Mouse (Mus musculus): Measurements from ENCODE around the gene Ccdc69. TPM values are rescaled to one million over a fixed set of nuclear protein-coding genes. Genes with fewer than 3 reads are reported as not detected.
"Not testable (repeated sequence)": the region's sequence is repeated elsewhere in the genome, so short reads cannot be mapped to it uniquely, and the experiment has no call there.

The Ccdc69 gene
- polyA plus RNA-seq (2015; fragmentation: Nextera tagmentation; extraction: Ambion mirVana) = 0.56 and 2.7 TPM in 2 replicates

DNA sequence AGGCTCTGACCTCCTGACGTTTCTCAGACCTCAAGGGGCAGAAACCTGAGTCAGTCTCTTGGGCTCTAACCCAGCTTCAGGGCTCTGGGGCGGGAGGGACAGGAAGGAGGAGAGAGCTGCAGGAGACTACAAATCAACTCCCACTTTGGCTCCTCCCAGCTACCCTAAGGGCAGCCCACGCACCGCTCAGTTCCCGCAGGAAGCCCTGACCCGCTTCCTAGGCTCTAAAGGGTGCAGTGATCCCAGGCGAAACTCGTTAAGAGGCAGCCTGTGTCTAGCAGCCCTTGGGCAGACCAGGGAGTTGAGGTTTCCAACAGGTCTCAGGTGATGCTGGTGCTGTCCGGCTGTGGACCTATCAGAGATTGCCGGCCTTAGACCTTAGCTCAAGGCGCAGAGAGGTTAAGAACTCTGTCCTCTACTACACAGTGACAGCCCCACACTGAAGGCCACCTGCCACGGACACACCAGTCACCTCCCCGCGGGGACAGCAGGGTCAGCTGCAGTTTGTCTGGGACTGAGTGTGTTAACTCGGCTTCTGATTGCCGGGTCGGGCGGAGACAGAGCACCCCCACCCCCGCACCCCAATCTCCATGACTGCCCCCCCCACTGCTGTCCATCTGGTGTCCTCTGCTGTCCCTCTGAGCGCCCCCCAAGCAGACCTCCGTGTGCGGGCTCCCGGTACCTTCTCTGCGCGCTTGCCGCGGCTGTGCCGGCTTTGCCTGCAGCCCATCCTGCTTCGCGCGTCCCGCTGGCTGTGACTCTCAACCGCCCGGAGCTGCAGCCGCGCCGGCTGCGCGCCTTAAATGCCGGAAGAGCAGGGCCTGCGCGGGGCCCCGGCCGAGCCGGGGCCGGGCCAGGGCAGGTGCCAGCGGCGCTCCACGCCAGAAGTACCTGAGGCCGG lies at the start of gene Ccdc69:
Gene Ccdc69 (minus strand): TSS at position 801 of the 901 bp plus-strand sequence.
- Histone ChIP-seq H3K4me2 (peak within 1 kb of the TSS; percentile 94), H3K27me3 (replicated peaks) (peaks cover 15% of the 10 kb centered on the region), H3K9ac (replicated peaks) (peak within 1 kb of the TSS; percentile 48), H3K27ac (replicated peaks) (no peak within 1 kb of the TSS), H3K4me1 (peaks cover 16% of the 10 kb centered on the region), H3K4me3 (replicated peaks) (peak within 1 kb of the TSS; percentile 46), H3K36me3 (no peaks in the 10 kb centered on the region), H3K9me3 (replicated peaks) (no peaks in the 10 kb centered on the region)
- ATAC-seq (ENCODE audit: low FRiP score) = peak; percentile 70; the same call in 1 of the 2 replicates
- WGBS = under 1% methylated on average over 50 of the region's 50 CpGs

DNA sequence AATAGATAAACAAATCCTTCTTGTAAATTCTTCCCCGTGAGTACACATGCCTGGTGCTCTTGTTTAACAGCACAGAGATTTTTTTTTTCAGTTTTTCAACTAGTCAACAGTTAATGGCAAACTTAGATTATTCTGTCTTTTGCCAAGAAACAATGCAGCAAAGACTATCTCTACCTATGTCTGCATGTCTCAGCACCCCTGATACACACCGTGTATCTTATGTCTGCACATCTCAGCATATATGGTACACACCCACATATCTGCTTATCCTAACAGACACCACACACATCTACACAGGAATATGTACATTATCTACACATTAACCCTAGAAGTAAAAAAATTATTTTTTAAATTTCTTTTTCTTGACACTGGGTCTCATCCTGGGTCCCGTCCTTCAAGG lies 48.7 kb upstream of the Ccdc69 start:
- no peaks in the 10 kb centered on the region for H3K27me3 ChIP-seq (replicated peaks)
- H3K4me3 ChIP-seq (replicated peaks) = no peak overlapping the region
- WGBS = 88% methylated on average over 3 of the region's 3 CpGs
- no peak overlapping the region for H3K4me2 ChIP-seq
- no peak for ATAC-seq (ENCODE audit: low FRiP score)
- H3K9ac ChIP-seq (replicated peaks) = no peak overlapping the region
- H3K9me3 ChIP-seq (replicated peaks) = no peaks in the 10 kb centered on the region
- H3K27ac ChIP-seq (replicated peaks) = no peak overlapping the region
- H3K36me3 ChIP-seq = no peaks in the 10 kb centered on the region
- H3K4me1 ChIP-seq = no peaks in the 10 kb centered on the region

DNA sequence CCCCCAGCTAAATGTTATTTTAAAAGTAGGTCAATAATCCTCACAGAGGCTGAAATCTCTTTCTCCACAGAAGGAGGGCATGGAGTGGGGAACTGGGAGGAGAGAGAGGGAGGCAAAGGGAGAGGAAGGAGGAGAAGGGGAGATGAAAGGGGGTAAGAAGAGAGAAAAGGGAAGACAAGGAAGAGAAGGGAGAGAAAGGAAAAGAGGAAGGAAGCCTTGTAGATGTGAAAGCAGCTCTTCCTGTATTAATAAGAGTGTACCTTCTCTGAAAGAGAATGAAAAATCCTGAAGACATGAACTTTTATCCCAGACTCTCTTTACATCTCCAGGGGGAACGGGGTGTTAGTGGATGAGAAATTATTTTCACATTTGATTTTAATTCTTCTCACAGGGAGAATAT lies 43.5 kb upstream of the Ccdc69 start:
- no peak for ATAC-seq (ENCODE audit: low FRiP score)
- no peak overlapping the region for H3K4me2 ChIP-seq
- WGBS = 79% methylated on average over 1 of the region's 1 CpGs
- no peaks in the 10 kb centered on the region for H3K36me3 ChIP-seq
- no peak overlapping the region for H3K4me3 ChIP-seq (replicated peaks)
- H3K9ac ChIP-seq (replicated peaks) = no peak overlapping the region
- no peaks in the 10 kb centered on the region for H3K4me1 ChIP-seq
- H3K27ac ChIP-seq (replicated peaks) = no peak overlapping the region
- no peaks in the 10 kb centered on the region for H3K9me3 ChIP-seq (replicated peaks)
- no peaks in the 10 kb centered on the region for H3K27me3 ChIP-seq (replicated peaks)

DNA sequence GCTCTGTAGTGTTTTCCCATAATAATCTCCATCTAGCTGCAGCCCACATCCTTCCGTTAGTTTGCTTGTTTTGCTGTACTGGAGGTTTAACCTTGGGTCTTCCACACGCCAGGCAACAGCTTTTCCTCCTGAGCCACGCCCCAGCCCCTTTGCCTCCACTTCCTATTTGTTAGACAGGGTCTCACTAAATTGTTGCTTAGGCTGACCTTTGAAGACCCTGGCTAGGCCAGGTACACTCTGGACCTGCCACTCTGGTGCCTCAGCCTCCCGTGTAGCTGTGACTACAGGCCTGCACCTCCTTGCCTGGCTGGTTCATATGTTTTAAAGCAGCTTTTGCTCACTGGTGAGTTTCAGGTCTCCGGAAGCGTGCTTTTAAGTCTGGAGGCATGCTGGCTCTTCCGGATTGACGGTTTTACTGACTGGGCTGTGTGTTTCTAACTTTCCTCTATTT lies 42.9 kb upstream of the Ccdc69 start:
- Histone ChIP-seq H3K27me3 (replicated peaks) (no peaks in the 10 kb centered on the region), H3K9me3 (replicated peaks) (no peaks in the 10 kb centered on the region), H3K4me3 (replicated peaks) (no peak overlapping the region), H3K4me2 (no peak overlapping the region), H3K27ac (replicated peaks) (peak overlapping the region; percentile 41; the same call in 1 of the 2 replicates), H3K36me3 (no peaks in the 10 kb centered on the region), H3K9ac (replicated peaks) (no peak overlapping the region), H3K4me1 (no peaks in the 10 kb centered on the region)
- ATAC-seq (ENCODE audit: low FRiP score) = no peak
- WGBS = 82% methylated on average over 8 of the region's 8 CpGs

DNA sequence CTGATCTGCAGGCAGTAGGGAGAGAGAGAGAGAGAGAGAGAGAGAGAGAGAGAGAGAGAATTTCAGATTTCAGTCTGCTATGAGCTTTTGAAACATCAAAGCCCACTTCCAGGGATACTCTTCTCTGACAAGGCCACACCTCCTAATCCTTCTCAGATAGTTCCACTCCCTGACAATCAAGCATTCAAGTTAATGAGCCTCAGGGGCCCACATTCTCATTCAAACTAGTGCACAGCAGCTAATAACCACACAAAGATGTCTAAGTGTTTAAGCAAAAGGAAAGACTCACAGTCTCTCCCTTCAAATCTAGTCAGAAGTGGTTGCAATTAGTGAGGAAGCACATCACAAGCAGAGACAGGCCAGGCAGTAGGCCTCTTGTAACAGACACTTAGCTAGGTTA lies 42.3 kb upstream of the Ccdc69 start:
- H3K4me1 ChIP-seq = no peaks in the 10 kb centered on the region
- no peak overlapping the region for H3K9ac ChIP-seq (replicated peaks)
- no peaks in the 10 kb centered on the region for H3K27me3 ChIP-seq (replicated peaks)
- H3K9me3 ChIP-seq (replicated peaks) = no peaks in the 10 kb centered on the region
- H3K4me3 ChIP-seq (replicated peaks) = no peak overlapping the region
- no peak for ATAC-seq (ENCODE audit: low FRiP score)
- H3K4me2 ChIP-seq = no peak overlapping the region
- H3K36me3 ChIP-seq = no peaks in the 10 kb centered on the region
- H3K27ac ChIP-seq (replicated peaks) = no peak overlapping the region

DNA sequence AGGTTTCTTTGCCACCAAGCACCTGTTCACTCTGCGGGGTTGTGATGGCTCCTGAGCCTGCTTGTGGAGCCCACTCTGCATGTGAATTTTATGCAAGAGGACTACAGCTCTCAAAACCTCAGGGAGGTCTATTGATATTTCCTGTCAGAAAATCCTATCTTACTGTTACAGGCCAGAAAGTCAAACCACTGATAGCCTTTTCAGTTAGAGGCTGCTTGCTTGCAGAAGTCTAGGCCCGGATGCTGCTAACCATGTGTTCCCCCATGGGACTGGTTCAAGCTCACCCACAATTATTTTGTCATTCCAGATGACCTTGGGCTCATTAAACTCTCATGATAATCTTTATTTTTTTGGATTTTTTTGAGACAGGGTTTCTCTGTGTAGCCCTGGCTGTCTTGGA lies 39.1 kb upstream of the Ccdc69 start:
- H3K9ac ChIP-seq (replicated peaks) = no peak overlapping the region
- no peaks in the 10 kb centered on the region for H3K9me3 ChIP-seq (replicated peaks)
- H3K4me2 ChIP-seq = no peak overlapping the region
- no peak overlapping the region for H3K27ac ChIP-seq (replicated peaks)
- H3K4me1 ChIP-seq = no peaks in the 10 kb centered on the region
- no peaks in the 10 kb centered on the region for H3K36me3 ChIP-seq
- WGBS = 92% methylated on average over 2 of the region's 2 CpGs
- H3K4me3 ChIP-seq (replicated peaks) = no peak overlapping the region
- H3K27me3 ChIP-seq (replicated peaks) = no peaks in the 10 kb centered on the region
- no peak for ATAC-seq (ENCODE audit: low FRiP score)

DNA sequence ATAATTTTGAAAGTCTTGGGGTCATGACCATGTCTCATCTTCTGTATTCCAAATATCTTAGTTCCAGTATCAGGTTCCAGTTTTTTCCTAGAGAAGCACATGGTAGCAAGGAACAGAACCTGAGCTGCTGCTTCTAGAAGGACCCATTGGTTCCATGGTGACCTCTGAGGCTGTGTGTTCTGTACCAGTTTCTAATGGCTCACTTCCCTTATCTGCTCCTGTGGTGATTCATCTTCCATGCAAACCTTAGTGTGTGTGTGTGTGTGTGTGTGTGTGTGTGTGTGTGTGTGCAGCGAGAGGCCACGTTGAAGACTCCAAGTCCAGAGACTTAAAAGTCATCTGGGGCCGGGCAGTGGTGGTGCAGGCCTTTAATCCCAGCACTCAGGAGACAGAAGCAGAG lies 38.1 kb upstream of the Ccdc69 start:
- H3K27ac ChIP-seq (replicated peaks) = no peak overlapping the region
- no peak overlapping the region for H3K4me3 ChIP-seq (replicated peaks)
- H3K4me2 ChIP-seq = no peak overlapping the region
- no peak for ATAC-seq (ENCODE audit: low FRiP score)
- no peak overlapping the region for H3K9ac ChIP-seq (replicated peaks)
- H3K27me3 ChIP-seq (replicated peaks) = no peaks in the 10 kb centered on the region
- WGBS = 98% methylated on average over 3 of the region's 3 CpGs
- H3K9me3 ChIP-seq (replicated peaks) = no peaks in the 10 kb centered on the region
- H3K36me3 ChIP-seq = no peaks in the 10 kb centered on the region
- H3K4me1 ChIP-seq = no peaks in the 10 kb centered on the region

DNA sequence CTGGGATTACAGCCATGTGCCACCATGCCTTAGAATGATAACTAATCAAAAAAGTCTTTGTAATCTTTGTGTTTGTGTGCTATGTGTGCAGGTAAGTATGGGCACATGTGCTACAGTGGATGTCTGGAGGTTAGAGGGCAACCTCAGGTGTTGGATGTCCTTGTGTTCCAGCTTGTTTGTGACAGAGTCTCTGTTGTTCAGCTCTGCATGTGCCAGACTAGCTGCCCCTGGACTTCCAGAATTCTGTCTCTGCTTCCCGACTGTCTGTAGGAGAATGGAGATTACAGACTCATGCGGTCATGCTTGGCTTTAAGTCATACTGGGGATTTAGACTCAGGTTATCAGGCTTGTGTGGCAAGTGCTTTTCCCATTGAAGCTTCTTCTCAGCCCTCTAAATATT lies 36.4 kb upstream of the Ccdc69 start:
- no peak overlapping the region for H3K9ac ChIP-seq (replicated peaks)
- no peaks in the 10 kb centered on the region for H3K27me3 ChIP-seq (replicated peaks)
- H3K27ac ChIP-seq (replicated peaks) = no peak overlapping the region
- H3K4me3 ChIP-seq (replicated peaks) = no peak overlapping the region
- H3K9me3 ChIP-seq (replicated peaks) = no peaks in the 10 kb centered on the region
- H3K4me1 ChIP-seq = peaks cover 3% of the 10 kb centered on the region; the same call in 1 of the 2 replicates
- H3K4me2 ChIP-seq = no peak overlapping the region
- WGBS = 90% methylated on average over 2 of the region's 2 CpGs
- ATAC-seq (ENCODE audit: low FRiP score) = no peak
- H3K36me3 ChIP-seq = peaks cover 3% of the 10 kb centered on the region

DNA sequence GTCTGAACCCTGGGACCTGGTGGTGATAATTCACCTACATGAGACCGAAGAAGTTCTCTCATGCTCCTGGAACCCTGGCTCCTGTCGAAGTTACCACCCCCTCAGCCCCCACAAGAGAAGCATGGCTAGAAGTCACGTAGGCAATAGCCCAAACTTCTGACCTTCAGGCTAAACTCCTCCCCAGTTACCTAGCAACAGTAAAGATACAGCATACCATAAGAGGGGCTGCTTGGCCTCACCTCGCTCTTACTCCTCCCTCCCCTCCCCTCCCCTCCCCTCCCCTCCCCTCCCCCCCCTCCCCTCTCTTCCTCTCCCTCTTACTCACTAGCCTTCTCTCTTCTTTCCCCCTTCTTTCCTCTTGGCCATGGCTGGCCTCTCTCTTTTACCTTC lies 35.9 kb upstream of the Ccdc69 start:
- ATAC-seq (ENCODE audit: low FRiP score); H3K36me3 ChIP-seq; H3K27me3 ChIP-seq (replicated peaks); H3K4me1 ChIP-seq; H3K27ac ChIP-seq (replicated peaks); H3K4me2 ChIP-seq; H3K4me3 ChIP-seq (replicated peaks); H3K9me3 ChIP-seq (replicated peaks); H3K9ac ChIP-seq (replicated peaks): not testable (repeated sequence)
- 46% methylated on average over 4 of the region's 4 CpGs for WGBS

DNA sequence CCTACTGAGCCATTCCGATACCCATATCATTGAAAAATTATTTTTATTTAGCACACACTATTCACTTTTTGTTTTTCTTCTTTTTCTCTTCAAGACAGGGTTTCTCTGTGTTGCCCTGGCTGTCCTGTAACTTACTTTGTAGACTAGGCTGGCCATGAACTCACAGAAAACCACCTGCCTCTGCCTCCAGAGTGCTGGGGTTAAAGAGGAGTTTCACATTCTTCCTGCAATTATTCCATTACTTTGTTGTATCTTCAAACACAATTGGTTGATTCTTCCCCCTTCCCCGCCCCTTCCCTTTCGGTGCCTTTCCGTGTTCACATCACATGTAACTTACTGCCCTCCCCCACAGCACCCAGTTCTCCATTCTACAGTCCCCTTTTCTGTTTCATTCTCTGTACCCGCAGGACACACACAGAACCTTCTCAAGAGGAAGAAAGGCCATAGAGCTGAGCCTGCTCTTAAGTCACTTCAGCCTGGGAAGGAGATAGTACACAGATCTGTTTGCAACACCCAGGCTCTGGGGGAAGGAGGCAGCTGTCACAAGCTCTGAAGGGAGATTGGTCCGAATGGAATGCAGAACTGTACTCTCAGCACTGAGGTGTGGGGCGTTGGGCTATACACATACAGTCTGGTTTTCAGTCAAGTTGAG lies 35.4 kb upstream of the Ccdc69 start:
- H3K9ac ChIP-seq (replicated peaks) = no peak overlapping the region
- H3K4me1 ChIP-seq = peaks cover 3% of the 10 kb centered on the region; the same call in 1 of the 2 replicates
- no peak overlapping the region for H3K4me3 ChIP-seq (replicated peaks)
- 70% methylated on average over 7 of the region's 7 CpGs for WGBS
- H3K27me3 ChIP-seq (replicated peaks) = no peaks in the 10 kb centered on the region
- no peak overlapping the region for H3K4me2 ChIP-seq
- no peak for ATAC-seq (ENCODE audit: low FRiP score)
- no peak overlapping the region for H3K27ac ChIP-seq (replicated peaks)
- peaks cover 12% of the 10 kb centered on the region for H3K36me3 ChIP-seq
- no peaks in the 10 kb centered on the region for H3K9me3 ChIP-seq (replicated peaks)

DNA sequence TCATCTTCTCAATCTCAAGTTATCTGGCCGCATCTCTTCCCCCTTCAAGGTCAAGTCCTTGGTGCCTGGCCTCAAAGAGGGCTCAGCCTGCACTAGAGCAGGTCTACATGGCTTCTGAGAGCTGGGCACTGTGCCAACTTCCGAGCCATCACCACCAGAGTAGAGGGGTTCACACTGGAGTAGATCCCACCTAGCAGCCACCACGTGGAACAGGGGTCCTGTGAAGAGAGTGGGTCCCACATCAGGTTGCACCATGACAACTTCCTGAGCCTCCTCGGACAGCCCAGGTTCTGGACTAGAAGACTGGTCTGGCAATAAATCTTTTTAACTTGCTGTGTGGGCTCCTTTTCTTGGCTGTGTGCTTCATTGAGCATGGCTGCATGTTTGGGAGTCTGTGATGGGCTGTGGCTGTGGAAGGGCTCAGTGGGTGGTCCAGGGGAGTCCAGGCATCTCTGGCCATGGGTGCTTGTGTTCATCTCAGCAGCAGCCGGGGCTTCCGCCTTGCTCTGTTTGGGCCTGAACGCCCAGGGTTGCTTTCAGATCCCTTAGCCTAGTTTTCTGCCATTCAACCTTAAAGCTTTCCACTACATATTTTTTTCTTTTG lies 32.7 kb upstream of the Ccdc69 start:
- Histone ChIP-seq H3K4me1 (peaks cover 3% of the 10 kb centered on the region; the same call in 1 of the 2 replicates), H3K4me2 (no peak overlapping the region)

More for the DNA sequence above, 32.7 kb upstream of the Ccdc69 start:
- Histone ChIP-seq H3K27me3 (replicated peaks) (no peaks in the 10 kb centered on the region), H3K4me3 (replicated peaks) (no peak overlapping the region), H3K9me3 (replicated peaks) (no peaks in the 10 kb centered on the region), H3K36me3 (peaks cover 32% of the 10 kb centered on the region), H3K27ac (replicated peaks) (no peak overlapping the region), H3K9ac (replicated peaks) (no peak overlapping the region)
- WGBS = 64% methylated on average over 7 of the region's 7 CpGs
- no peak for ATAC-seq (ENCODE audit: low FRiP score)

Measured in neural tube, embryonic 15.5 days (tissue).